Mouse (Mus musculus): ENCODE measurements around the gene Rnls.

Gene Rnls

GRCm38 (mm10) chr19:33178866-33179265 lies 213.2 kb downstream of the Rnls start:
- DNase-seq: no peak

- no peak for DNase-seq
These were observed 213.7 kb downstream of the Rnls start for GRCm38 (mm10) chr19:33178367-33178766.

- no peak for DNase-seq
These were observed 218.1 kb downstream of the Rnls start for GRCm38 (mm10) chr19:33173991-33174390.

GRCm38 (mm10) chr19:33169881-33170280 lies 222.2 kb downstream of the Rnls start:
- no peak for DNase-seq

GRCm38 (mm10) chr19:33167528-33168264 lies 224.4 kb downstream of the Rnls start:
- no peak for DNase-seq

GRCm38 (mm10) chr19:33164801-33165200 lies 227.3 kb downstream of the Rnls start:
- DNase-seq: no peak

GRCm38 (mm10) chr19:33161903-33162302 lies 230.2 kb downstream of the Rnls start:
- DNase-seq: no peak

GRCm38 (mm10) chr19:33159897-33160296 lies 232.2 kb downstream of the Rnls start:
- DNase-seq: no peak

GRCm38 (mm10) chr19:33159192-33159591 lies 232.9 kb downstream of the Rnls start:
- no peak for DNase-seq

GRCm38 (mm10) chr19:33158234-33158633 lies 233.9 kb downstream of the Rnls start:
- DNase-seq: no peak

- DNase-seq: no peak
These were observed 243.7 kb downstream of the Rnls start for GRCm38 (mm10) chr19:33148411-33148810.

- DNase-seq: no peak
These were observed 248.9 kb downstream of the Rnls start for GRCm38 (mm10) chr19:33143198-33143597.

GRCm38 (mm10) chr19:33137316-33137715 lies 254.8 kb downstream of the Rnls start:
- no peak for DNase-seq

GRCm38 (mm10) chr19:33122611-33123226 lies 269.4 kb downstream of the Rnls start:
- DNase-seq: no peak

- DNase-seq: no peak
These were observed 272.1 kb downstream of the Rnls start for GRCm38 (mm10) chr19:33119947-33120346.

GRCm38 (mm10) chr19:33118898-33119297 lies 273.2 kb downstream of the Rnls start:
- no peak for DNase-seq

- no peak for DNase-seq
These were observed 277.3 kb downstream of the Rnls start for GRCm38 (mm10) chr19:33114631-33115295.

- DNase-seq: no peak
These were observed 278.3 kb downstream of the Rnls start for GRCm38 (mm10) chr19:33113746-33114145.

GRCm38 (mm10) chr19:33110404-33110803 lies 281.7 kb downstream of the Rnls start:
- no peak for DNase-seq

- DNase-seq: no peak
These were observed 282.1 kb downstream of the Rnls start for GRCm38 (mm10) chr19:33109941-33110371.

- no peak for DNase-seq
These were observed 283.0 kb downstream of the Rnls start for GRCm38 (mm10) chr19:33109141-33109540.

GRCm38 (mm10) chr19:33103851-33104250 lies 288.2 kb downstream of the Rnls start:
- no peak for DNase-seq

- no peak for DNase-seq
These were observed 289.3 kb downstream of the Rnls start for GRCm38 (mm10) chr19:33102783-33103139.

Measured in right cerebral cortex, postnatal 14 days (tissue).